Comparison of ENCODE assay signal across 9 mouse cellular contexts in genomic region chr17:32209144-32209543, GRCm38 (mm10). TPM values are rescaled to one million over a fixed set of nuclear protein-coding genes. Genes with fewer than 3 reads are reported as not detected.
DNase-seq lines count a peak whose midpoint lies in the region; ATAC-seq lines count a peak whose summit lies in the region.
"Had no signal": no experiment of that assay in that cellular context is flagged by ENCODE, and none has a peak within 500 bp of the region (broad histone marks: within the 10 kb centered on the region; RNA-seq: fewer than 3 reads in every experiment).

No protein-coding gene starts in this region.

- H3K36me3 ChIP-seq in neural tube, embryonic 15.5 days: peaks cover 82% of the 10 kb centered on the region

- H3K4me1 ChIP-seq in neural tube, embryonic 15.5 days: 0 out of 2 replicates have a peak, but pooled peaks cover 3% of the 10 kb centered on the region

- peak; percentile 12 for DNase-seq in kidney, adult 11 months
- DNase-seq in kidney, adult 8-10 months: no peak
- DNase-seq in gastrocnemius, adult 18-20 months (ENCODE audit: low spot score): peak; percentile 65
- DNase-seq in kidney, adult 9 months: peak; percentile 27
- no peak for DNase-seq in layer of hippocampus, adult 8-10 months (ENCODE audit: low spot score in 2 of 2)
- no peak for DNase-seq in cerebellum, postnatal 36 days

- no peaks in the 10 kb centered on the region for H3K9me3 ChIP-seq in neural tube, embryonic 15.5 days (replicated peaks)
- H3K9me3 ChIP-seq: limb, embryonic 13.5 days had no signal

- no peaks in the 10 kb centered on the region for H3K27me3 ChIP-seq in neural tube, embryonic 15.5 days (replicated peaks)
- H3K27me3 ChIP-seq: limb, embryonic 13.5 days had no signal

- no peak overlapping the region for H3K4me3 ChIP-seq in neural tube, embryonic 15.5 days (replicated peaks)
- H3K4me3 ChIP-seq: limb, embryonic 13.5 days had no signal

- no peak for ATAC-seq in neural tube, embryonic 15.5 days (ENCODE audit: low FRiP score)
- no peak for ATAC-seq in megakaryocyte, adult 5-6 weeks (ENCODE audit: poor library complexity, severe bottlenecking)

- H3K9ac ChIP-seq in neural tube, embryonic 15.5 days (replicated peaks): no peak overlapping the region
- H3K9ac ChIP-seq: limb, embryonic 13.5 days had no signal

- H3K4me2 ChIP-seq in neural tube, embryonic 15.5 days: no peak overlapping the region
- H3K4me2 ChIP-seq: limb, embryonic 13.5 days had no signal

- peak overlapping the region; percentile 46 for H3K27ac ChIP-seq in neural tube, embryonic 15.5 days (replicated peaks)

- WGBS in neural tube, embryonic 15.5 days: 72% methylated on average over 6 of the region's 6 CpGs

RNA-seq across cellular contexts. Expression of gene Ephx3, which starts 19.8 kb away (rescaled TPM):
- under 1 TPM; 0.18 to 0.19 TPM for total RNA-seq in gastrocnemius, adult 18-20 months (2021)
- 0.24 and 0.60 TPM in 2 replicates for polyA plus RNA-seq in neural tube, embryonic 15.5 days (2015; fragmentation: Nextera tagmentation; extraction: Ambion mirVana)
- total RNA-seq in layer of hippocampus, adult 8-10 months (2022): under 1 TPM in 3 of 4 experiments, not detected in 1; 0.17 to 0.48 (median 0.36) TPM
- 0.07 and 0.23 TPM in 2 replicates for total RNA-seq in megakaryocyte, adult 5-6 weeks (2015)
- total RNA-seq in megakaryocyte, adult 5-6 weeks (2017): 0.20 TPM in 1 of 2 replicates, not detected in the other

RNA-seq across cellular contexts. Expression of gene Notch3, which starts 42.5 kb away (rescaled TPM):
- 10 to 100 TPM in 1 of 2 experiments, 1 to 10 TPM in 1; 9.6 to 12.5 TPM for total RNA-seq in gastrocnemius, adult 18-20 months (2021)
- polyA plus RNA-seq in neural tube, embryonic 15.5 days (2015; fragmentation: Nextera tagmentation; extraction: Ambion mirVana): 6.1 and 9.2 TPM in 2 replicates
- total RNA-seq in layer of hippocampus, adult 8-10 months (2022): 10 to 100 TPM in 2 of 4 experiments, 1 to 10 TPM in 2; 7.0 to 13.4 (median 9.5) TPM
- 0.18 TPM in 1 of 2 replicates, not detected in the other for total RNA-seq in megakaryocyte, adult 5-6 weeks (2015)
- 0.04 and 0.08 TPM in 2 replicates for total RNA-seq in megakaryocyte, adult 5-6 weeks (2017)

Comparison
In these comparisons a context has a peak if more than half of its experiments do, and no peak if none do; other contexts are left out.
1. DNase-seq: peak in kidney, adult 11 months (single experiment), gastrocnemius, adult 18-20 months (single experiment) and kidney, adult 9 months (single experiment); none in kidney, adult 8-10 months (0 of 2), layer of hippocampus, adult 8-10 months (0 of 2) and cerebellum, postnatal 36 days (0 of 2).
2. RNA of gene Notch3, which starts 42.5 kb away (total RNA-seq): 9.6 to 12.5 TPM in gastrocnemius, adult 18-20 months and 7.0 to 13.4 TPM in layer of hippocampus, adult 8-10 months; 0.04 to 0.18 TPM in megakaryocyte, adult 5-6 weeks; every median in the first group is over 4 times any median in the second.